Mouse (Mus musculus) c-Kit-positive CD71-positive TER-119-positive erythroid progenitor cells, embryonic 14.5 days (primary cell): ENCODE measurements around the gene Ms4a15.
A peak's percentile ranks its signal among the peaks of the same experiment; 100 is the strongest.

Experiments
- DNase-seq: peaks from one replicate; pipeline ENCODE4 v3.0.0-alpha.2; 2013; ENCODE audit warnings: low spot score

The Ms4a15 gene

DNA sequence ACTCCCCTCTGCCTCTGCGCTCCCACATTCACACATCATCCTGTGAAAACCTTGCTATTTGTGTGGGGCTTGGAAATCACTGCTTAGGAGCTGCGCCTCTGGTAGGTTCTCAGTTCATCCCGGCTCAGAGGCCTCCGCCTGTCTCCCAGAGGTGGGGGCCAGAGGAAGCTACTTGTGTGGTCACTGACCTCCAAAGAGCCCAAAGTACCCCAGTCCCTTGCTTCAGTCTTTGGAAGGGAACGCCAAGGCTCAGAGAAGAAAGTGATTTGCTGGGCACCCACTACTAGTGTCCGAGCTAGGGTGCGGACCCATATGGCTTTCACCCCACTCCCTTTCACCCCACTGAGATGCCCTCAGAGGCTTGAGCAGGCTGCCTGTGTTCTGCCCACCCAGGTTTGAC lies at the start of gene Ms4a15:
Gene Ms4a15 (minus strand): TSS at position 101 of the 400 bp plus-strand sequence.
- DNase-seq, result no peak

DNA sequence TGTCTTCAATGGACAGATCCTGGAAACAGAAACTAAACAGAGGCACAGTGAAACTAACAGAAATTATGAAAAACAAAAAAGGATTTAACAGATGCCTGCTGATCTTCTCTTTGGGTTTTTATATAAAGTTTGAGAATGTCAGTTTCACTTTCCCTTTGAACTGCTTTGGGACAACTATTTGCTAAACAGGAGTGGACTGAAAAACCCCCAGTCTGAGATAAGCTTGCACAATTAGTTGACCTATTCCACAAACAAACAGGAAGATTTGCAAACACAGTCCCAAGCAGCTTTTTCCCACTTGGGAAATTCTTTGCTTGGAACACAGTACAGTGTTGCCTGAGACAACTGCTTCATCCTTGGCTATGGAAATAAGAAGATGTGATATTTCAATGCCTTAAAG lies 44.5 kb upstream of the Ms4a15 start:
- DNase-seq, result no peak

DNA sequence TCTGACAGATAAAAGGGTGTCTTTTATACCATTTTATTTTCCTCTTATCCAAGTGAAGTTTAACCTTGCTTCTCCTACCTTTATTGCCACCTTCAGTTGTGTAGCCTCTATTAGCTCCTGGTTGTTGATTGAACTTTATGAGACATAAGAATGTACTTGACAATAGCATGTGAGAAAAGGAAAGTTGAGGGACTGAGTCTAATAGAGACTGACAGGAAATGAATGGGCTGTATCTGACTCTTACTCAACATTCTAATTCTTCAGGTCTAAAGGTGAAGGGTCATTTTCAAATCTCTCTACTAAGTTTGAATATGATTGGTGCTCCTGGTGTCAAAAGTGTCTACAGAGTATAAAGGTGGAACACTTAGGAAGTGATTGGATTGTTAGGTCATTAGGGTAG lies 29.3 kb upstream of the Ms4a15 start:
- no peak for DNase-seq

DNA sequence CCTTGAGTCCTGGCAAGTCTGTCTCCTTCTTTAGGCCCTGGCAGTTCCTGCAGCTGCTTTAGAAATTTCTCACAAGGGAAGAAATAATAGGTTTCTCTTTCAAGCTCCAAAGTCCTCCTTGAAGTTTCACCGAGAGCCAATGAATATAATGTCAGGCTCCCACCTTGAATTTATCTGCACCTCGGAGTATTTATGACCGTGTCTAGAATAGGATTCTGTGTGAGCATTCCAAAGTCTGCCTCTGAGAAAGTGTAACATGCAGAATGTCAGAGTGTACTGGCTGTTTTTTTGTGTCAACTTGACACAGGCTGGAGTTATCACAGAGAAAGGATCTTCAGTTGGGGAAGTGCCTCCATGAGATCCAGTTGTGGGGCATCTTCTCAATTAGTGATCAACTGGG lies 24.8 kb upstream of the Ms4a15 start, which contains the start of gene Ms4a18:
Gene Ms4a18 (minus strand): TSS at position 141 of the 400 bp plus-strand sequence.
- no peak for DNase-seq

DNA sequence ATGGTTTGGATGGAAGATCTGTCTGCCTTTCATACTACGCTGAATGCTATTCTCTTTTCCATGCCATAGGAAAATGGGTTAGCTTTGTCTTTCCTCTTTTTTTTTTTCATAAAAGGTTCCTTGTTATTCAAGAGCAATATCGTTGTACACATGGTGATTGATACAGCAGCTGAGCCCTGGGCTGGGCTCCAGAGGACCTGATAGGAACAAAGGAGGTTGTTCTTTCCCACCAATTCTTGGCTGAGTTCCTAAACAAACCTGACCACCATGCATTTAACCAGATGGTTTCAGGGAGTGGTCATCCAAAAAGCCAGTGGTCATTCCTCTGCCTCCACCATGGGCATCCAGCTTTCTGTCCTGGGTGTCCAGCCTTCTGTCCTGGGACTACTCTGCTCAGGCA lies 24.2 kb upstream of the Ms4a15 start:
- no peak for DNase-seq

DNA sequence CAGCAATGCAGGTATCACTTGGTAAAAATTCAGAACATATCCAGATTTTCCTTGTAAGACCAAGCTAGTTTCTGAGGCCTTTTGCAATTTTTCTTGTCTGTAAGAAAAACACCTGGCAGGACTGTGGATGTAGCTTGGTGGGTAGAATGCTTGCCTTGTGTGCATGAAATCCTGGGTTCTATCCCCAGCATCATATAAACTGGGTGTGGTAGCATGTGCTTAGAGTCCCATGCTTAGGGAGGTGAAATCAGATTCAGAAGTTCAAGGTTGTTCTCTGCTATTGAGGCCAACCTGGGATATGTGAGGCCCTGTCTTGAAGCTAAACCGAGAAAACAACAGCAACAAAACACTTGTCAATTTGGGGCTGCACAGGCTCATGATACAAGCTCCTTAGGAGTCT lies 22.9 kb upstream of the Ms4a15 start:
- no peak for DNase-seq

DNA sequence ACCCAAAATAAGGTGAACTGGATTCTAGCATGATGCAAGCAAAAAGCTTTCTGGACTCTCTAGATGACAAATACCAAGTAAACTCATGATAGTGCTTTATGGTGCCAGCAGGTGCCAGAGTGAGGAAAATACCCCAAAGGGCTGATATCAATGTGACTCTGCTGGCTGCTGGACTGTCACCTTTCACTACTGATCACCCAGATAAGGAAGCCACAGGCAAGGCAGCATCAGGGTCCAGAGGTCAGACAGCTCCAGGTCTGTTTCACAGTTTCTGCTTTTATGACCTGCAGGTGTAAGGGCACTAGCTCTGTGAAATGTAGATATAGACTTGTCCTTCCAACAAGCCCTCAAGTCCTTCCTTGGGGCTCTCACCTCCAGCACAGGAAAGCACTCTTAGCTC lies 22.4 kb upstream of the Ms4a15 start:
- DNase-seq, result no peak

DNA sequence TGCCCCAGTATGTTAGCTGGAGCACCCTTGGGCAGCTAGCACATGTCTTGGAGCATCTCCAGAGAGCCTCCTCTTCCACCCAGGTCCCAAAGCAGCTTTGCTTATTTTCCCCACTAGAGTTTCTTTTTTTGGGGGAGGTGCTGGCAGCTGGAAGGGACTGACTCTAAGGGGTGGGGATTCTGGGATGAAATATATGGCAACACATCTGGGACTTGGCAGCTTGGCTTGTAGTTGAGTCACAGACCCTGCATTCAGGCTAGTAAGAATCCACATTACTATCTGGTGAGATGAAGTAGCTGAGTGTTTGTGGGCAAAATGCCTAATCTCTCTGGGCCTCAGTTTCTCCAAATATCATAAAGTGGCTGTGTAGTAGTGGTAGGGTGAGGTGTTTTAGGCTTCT lies 1.1 kb downstream of the Ms4a15 start:
- no peak for DNase-seq

DNA sequence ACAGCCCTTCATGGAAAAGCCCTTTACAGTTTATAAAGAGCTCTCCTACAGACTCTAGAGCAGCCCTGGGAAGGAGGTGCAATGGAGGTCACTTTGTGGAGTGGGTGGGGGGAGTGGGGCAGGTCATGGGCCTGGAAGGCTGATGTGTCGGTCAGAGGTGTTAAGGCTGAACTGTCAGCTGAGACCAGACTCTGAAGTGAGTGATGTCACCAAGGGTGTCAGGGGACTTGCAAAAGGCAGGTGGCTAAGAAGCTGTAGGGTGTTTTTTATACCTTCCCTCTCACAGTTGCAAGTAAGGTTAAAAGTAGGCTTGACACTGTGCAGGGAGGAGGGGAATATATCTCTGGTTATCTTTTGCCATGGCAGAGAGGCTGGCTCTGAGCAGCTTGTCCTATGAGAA lies 2.3 kb downstream of the Ms4a15 start:
- no peak for DNase-seq

DNA sequence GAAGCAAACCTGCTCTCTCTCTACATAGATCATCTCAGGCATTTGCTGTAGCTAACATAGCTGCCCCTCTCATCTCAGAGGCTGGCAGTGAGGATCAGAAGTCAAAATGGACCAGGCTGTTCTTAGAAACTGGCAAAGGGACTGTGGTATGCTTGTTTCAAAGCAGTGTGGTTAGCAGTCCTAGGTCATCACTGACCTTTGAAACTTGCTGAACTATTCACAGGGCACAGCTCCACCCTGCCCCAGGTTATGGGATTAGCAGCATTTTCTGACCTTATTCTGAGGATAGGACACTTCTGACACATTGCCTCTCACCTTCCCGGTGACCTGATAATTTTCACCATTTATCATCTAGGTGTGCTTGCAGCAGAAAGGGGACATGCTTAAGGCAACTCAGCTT lies 4.5 kb downstream of the Ms4a15 start:
- DNase-seq, result no peak

DNA sequence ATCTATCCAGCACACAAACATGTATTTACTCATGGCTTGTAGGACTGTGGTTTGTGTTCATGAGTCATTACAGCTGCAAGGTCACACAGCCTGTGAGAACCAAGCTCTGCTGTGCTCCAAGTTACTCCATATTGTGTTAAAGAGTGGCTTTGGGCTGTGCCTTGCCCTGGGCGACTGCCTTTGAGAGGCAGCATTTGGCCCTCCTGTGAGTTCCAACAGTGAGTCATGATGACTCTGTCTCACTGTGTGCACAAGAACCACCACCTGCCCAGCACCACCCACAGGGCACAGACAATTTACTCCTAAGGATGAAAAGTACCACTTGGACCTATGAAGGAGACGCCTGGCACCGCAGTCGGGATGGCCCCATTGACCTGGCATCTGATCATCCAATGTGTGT lies 7.2 kb downstream of the Ms4a15 start:
- DNase-seq, result no peak

DNA sequence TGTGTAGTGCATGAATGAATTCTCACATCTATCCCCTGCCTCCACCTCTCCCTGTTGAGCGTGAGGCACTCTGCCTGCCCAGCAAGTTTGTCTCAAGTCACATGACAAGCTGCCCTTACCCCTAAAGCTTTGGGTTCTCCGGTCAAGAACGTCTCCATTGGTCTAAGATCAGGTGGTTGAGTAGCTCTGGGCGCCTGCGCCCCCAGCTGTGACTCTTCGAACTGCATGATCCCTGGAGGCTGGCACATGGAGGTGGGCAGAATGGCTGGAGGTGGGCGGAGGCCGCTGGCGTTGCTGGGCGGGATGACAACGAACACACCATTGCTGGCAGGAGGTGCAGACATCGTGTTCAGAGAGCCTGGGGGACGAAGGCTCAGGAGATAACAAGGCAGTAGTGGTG lies 8.5 kb downstream of the Ms4a15 start:
- no peak for DNase-seq

DNA sequence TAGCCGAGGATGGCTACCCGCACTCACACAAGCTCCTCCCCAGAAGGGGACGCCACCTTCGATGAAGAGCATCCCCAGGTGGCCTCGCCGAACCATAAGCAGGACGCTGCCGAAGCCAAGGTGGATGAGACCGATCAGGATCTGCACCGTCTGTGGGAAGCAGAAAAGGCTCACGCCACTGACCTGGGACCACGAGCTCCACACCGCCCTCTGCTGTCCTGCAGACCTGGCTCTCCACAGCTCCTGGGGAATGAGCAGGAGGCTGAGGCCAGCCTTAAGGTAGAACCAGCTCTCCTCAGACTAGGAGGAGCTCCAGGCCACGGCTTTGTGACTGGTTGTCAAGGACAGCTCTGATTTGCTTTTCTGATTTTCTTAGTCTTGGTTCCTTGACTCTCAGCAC lies 9.9 kb downstream of the Ms4a15 start:
- DNase-seq, result no peak

DNA sequence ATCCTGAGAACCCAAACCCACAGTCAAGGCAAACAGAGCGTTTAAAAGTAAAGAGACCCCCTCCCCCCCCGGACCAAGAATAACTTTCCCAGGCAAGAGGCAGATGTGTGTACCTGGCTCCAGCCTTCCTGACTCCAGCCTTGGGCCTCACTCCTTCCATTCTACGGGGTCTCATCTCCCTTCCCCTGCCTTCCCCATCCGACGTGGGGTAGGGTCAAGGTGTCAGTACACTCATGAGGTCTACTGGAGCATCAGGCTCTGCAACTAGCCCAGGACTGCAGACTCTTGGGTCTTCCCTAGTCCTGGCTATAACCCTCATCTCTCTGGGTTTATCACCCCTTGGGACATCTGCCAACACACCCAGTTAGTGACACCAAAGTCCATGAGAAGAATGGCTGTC lies 12.8 kb downstream of the Ms4a15 start:
- DNase-seq, result no peak

DNA sequence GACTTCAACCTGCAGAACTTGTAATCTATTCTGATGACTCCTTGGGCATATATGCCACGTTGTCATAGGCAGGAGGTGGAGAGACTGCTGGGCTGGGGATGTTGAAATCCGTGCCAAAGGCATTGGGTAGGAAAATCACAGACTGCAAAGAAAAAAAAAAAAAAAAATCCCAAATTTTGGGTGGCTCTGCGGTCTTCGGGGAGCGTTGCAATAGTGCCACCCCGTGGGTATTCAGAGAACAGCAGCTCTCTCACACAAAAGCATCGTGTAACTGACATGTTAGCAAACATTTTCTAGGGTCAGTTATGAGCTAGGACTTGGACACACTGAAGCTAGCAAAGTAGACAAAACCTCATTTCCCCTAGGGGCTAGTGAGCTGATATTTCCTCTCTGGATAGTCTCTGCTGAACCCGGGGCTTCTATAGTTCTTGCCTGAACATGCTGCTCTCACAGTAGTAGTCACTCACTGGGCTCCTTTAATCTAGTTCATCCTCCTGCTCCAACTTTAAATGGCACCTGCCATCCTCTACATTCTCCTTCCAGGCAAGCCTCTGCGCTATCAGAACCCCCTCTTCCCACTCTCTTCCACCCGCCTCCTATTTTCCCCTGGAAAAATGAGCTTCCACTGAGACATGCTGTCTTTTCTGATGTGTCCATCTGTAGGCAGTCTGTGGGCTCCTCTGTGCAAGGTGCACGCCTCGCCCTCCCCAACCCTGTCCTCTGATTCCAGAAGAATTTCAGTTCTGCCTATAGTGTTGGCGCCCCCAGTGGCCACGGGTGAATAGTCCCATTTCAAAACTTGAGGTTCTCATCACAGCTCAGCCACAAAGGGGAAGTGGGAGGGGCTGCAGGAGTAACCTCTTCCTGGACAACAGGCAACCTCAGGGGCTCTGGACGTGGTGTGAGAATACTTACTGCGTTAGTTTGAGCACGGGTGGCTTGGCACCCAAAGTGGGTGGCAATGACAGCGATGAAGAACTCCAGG lies 13.6 kb downstream of the Ms4a15 start:
- DNase-seq, result peak; percentile 40

DNA sequence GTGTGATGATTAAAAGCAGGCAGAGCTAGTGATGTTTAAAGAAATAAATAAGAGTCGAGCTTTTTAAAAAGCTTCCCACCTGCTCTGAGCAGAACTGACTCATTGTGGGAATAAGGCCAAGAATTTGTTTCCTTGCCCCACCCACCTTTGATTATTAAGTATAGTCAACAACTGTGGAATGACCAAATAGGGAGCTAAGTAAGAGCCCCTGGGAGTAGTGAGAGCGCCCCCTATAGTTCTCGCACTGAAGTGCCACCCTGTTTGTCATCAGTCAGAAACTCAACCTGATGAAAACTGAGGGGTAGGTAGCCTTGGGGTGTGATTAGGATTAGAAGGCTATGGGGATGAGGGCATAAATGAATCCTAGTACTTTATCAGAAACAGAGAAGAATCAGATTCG lies 16.7 kb downstream of the Ms4a15 start:
- DNase-seq, result peak; percentile 14

DNA sequence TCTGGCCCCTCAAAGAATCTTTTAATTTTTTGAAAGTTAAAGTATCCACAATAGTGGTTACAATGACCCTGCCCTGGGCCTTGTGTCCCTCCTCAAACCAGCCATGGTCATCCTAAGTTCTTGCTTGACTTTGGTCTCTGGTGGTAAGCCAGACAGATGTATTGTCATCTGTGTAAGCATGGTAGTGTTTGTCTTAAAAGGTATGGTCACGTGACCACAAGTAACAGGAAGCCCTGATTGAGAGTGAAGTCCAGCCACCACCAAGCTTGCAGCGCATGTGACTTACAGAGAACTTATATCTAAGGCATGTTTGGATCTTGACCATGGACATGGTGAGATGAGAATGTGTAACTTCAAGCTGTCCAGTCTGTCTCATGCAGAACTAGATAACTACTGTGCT lies 17.9 kb downstream of the Ms4a15 start:
- DNase-seq, result no peak

DNA sequence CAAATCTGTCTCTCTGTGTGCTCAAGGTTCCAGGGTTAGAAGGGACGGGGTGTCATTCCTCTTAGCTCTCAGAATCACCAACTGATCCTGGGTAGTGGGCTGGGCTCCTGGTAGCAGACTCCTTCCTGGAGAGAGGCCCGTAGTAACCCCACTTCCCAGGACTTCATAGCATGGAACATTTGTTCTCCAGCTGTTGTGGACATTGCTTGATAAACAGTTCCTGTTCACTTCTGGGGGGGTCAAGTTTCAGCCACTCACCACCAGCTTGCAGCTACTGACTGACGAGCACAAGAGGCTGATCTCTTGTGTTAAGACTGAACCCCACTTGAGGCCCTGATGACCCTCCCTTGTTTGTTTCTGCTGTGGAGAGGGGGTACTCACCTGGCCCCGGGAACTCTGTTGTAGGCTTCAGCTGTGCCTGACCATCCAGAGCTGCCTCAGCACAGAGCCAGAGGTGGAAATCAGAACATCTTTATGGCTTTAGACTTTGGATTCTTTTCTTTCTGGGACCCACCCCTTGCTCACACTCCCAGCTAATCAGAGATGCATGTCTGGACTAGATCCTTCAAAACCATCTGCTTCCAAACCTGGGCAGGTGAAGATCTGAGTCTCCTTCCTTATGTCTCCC lies 18.7 kb downstream of the Ms4a15 start, which contains the start of gene Ms4a10:
Gene Ms4a10 (minus strand): TSS at position 433 of the 628 bp plus-strand sequence.
- DNase-seq, result no peak

DNA sequence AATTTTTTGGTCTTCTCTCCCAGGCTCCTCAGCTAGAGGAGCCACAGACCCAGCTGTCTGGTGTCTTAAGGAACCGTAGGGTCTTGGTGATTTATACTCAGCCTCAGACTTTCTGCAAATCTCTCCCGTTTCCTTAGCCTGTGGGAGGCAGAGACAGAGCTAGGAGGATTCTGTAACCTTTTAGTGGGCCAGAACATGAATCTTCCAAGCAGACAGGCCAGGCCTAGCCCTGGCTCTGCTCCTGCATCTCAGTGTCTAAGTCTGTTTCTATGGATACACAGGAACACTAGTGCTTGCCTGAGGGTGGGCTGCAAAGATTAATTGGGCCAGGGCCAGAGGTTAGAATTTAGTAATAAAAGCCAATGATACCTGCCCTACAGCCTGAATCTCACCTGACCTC lies 19.9 kb downstream of the Ms4a15 start:
- no peak for DNase-seq

DNA sequence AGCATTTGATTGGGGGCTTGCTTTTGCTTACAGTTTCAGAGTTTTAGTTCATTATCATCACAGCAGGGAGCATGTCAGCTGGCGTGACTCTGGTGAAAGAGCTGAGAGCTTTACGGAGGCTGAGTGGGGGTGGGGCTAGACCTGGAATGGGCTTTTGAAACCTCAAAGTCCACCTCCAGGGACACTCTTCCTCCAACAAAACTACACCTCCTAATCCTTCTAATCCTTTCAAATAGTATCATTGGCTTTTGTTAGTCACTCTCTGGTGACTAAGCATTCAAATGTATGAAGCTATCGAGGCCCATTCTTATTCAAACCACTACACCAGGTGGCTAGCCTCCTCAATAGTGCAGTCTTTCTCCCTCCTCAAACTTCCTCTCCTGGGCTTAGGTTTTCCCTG lies 20.4 kb downstream of the Ms4a15 start:
- DNase-seq, result no peak

DNA sequence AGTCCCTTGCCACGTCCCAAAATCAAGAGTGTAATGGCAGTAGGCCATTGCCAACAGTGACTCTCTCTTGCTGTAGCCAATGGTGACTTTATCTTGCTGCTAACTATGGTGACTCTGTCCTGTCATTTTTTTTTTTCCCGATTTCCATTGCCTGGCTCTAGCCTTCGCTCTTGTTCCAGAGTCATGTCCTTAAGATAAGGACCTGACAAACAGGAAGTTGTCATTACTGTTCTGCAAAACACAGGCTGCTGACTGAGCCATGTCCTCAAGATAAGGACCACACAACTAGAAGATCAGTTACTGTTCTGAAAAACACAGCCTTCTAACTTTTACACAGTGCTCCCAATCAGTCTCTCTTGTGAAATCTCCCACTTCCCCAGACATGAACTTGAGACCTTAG lies 22.6 kb downstream of the Ms4a15 start:
- no peak for DNase-seq

DNA sequence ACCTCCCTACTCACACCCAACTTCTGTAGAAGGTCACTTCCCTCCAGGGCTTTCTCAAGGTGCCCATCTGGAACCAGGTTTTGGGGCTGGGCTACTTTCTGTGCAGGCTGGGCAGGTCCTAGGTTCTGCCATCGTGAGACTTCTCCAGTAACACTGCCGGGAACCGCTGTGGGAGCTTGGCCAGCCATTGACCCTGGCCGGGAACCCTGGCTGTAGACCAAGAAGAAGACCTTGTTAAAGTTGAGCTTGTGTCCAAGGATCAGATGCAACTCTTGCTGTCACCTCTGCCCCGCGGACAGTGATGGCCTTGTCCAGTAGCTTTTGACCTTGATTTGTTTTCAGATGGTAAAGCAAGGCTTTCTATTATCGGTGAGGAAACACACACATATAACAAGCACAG lies 24.5 kb downstream of the Ms4a15 start:
- no peak for DNase-seq

DNA sequence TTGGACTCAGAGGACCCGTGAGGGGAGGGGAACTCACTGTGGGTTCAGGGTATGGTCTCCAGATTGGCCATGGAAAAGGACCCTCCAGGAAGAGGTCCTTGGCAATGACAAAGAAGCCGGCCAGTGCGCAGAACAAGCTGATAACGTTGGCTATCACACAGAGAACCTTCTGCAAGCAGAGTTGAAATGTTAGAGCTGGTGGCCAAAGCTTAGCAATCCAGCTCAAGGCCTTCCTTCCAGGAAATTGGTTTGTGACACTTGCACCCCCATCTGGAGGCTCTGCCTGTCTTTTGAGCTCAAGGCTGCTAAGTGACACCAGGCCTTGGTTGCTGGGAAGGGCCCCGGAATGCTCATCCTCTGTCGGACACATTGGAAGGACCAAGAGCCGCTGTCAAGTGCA lies 27.3 kb downstream of the Ms4a15 start:
- DNase-seq, result no peak
